Mouse (Mus musculus): ENCODE measurements at regions not wholly inside any gene's neighbourhood (a gene's known extent, or its start where the extent isn't known, plus 50 kb on each side); places are given as distances from the start of the nearest gene placed in this dataset.
"Not testable (repeated sequence)": the region's sequence is repeated elsewhere in the genome, so short reads cannot be mapped to it uniquely, and the experiment has no call there.

DNA sequence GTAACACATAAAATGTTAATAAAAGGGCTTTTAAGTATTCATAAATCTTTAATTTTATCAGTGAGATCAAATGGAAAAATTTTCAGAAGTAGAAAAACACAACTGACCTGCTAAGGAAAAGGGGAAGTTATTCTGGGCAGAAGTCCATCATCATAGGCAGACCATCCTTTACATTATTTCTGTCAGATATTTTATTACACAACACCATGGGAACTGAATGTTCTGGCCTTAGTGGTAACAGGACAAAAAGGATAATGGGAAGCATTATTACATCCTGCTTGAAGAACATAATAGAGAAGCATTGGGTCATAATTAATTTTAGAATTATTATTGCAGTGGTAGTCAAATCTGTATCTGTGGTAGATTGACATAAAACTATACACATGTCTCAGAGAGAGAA lies 603.5 kb upstream of the Gje1 start:
- no peak for DNase-seq

- no peak for DNase-seq
These were observed 599.1 kb upstream of the Gje1 start for GRCm38 (mm10) chr10:15317017-15317607.

DNA sequence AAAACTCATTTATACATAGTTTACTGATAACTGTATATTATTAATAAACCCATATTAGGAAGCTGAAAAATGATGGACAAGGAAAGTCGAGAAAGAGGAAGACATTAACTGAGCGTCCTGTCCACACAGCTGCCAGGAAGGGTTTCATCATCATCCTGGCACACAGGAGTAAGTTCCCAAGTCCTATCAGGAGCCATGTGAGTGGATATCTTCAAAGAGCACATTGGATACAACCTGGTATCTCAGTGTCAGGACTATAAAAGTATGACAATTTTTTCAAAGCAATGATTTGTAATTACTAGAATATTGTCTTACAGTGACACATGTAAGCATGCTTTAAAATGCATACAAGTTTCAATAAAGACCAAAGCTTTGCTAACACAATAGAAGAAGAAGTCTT lies 592.6 kb upstream of the Gje1 start:
- no peak for DNase-seq

- no peak for DNase-seq
These were observed 587.9 kb upstream of the Gje1 start for GRCm38 (mm10) chr10:15305811-15306473.

DNA sequence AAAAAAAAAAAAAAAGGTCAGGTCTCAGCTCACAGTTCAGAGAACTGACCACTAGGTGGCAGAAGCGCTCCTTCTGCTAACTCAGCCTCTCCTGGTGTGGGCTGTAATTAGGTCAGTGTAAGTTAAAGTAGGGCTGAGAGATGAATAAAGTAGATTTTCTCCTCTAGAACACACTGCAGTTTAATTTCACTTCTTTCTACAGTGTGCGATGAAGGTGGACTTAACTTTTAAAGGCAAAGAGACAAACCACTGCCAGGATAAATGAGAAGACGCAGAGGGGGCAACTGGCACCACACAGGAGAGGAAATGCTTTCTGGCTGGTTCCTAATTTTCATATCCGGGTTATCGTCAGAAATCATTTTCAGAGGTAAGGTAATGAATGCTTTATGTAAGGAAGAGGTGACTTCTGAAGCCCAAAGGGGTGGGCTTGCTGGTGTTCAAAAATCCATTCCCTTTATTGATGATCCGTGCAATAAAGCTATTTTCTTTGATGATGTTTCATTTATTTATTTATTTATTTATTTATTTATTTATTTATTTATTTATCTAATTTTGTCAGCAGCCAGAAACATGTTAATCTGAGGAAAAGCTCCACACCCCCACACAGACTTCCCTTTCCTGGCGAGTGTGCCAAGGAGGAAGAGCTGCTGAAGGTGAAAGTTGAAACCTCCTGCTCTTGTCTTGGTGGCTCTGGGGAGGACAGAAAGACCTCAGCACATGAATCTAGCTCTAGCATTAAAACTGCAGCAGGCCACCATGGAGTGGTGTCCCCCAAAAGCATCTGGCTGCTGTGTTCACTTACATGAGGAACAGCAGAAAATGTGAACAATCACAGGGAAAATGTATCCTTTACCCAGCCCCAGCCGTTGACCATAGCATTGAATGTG lies 582.4 kb upstream of the Gje1 start:
- DNase-seq, result peak; percentile 78

DNA sequence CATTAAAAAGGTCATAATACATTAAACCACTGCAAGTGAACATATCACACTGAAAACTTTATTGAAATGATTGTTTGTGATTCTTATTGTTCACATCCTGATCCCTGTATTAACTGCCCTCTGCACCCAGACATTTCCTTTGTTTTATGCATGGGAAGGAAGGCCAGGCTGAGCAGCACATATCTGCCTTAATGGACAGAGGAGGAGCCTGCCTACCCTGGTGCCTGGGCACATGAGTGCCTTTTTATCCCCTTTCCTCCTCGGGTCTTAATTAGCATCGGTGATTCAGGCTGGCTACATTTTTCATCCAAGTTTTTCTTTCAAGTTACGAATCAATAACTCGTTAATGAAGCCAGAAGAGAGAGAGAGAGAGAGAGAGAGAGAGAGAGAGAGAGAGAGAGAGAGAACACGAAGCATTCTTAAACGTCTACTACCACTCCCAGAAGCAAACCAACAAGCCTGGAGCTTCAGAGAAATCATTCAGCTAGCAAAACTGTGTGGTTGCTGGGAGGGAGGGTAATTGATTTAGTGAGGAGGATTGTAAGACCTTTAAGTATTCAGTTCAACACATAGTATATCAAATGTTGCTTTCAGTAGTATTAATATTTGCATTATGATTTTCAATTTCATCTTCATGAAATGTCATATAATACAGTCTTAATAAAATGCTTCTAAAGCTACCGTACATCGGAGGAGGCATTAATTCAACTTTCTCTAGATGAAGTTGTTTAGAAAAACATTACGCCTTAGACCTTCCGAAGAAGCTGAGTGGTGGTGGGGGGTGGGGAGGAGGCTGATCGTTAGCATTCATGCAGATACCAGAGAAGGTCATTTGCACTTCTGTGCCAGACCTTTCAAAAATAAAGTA lies 581.6 kb upstream of the Gje1 start:
- DNase-seq, result no peak

DNA sequence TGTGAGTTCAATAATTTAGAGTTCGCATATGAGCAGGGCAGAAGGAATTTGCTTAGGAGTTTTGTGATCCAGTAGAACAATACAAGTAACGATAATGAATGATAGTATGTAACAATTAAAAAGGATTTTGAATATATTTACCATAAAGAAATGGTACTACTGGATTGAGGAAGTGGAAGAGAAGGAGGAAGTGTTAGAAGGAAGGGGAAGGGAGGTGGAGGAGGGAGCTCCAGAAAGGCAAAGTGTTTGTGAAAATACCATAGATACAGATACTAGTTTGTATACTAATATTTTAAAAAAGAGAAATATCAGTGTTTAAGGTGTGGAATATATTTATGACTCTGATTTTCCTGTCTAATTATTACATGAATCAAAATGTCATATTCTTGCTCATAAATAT lies 579.2 kb upstream of the Gje1 start:
- DNase-seq, result no peak

GRCm38 (mm10) chr10:15294125-15294524 lies 576.1 kb upstream of the Gje1 start:
- DNase-seq, result no peak

DNA sequence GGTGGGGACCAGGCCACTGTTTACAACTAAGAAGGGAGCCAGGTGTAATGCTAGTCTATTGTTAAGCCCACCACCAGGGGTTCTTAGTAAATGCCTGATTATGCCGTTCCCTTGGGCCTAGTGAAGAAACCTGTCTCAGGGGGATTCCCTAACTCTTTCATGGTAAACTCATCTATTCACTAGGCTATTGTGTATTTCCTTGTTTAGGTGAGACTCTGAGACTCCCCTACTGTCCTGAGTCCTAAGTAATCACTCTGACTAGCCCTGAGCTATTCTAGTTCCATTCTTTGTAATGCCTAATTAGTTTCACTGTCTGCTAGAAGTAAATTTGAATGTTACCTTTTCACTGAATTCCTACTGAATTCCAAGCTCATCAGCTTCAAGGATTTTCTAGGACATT lies 545.3 kb upstream of the Gje1 start:
- DNase-seq, result not testable (repeated sequence)

DNA sequence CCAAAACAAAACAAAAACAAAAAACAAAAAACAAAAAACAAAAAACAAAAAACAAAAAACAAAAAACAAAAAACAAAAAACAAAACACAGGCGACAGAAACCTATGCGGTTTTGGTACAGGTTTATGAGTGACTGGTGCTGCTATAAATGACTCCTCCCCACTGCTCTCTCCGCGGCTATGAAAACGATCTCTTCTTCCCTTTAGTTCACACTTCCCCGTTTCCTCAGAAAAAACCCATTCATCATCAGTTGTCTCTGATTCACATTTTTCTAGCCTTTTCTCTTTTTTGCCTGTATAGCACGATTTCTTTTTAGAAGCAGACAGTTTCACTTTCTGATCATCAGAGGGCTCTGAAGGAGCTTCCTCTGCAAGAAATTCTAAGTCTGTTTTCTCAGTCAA lies 544.3 kb upstream of the Gje1 start:
- not testable (repeated sequence) for DNase-seq

DNA sequence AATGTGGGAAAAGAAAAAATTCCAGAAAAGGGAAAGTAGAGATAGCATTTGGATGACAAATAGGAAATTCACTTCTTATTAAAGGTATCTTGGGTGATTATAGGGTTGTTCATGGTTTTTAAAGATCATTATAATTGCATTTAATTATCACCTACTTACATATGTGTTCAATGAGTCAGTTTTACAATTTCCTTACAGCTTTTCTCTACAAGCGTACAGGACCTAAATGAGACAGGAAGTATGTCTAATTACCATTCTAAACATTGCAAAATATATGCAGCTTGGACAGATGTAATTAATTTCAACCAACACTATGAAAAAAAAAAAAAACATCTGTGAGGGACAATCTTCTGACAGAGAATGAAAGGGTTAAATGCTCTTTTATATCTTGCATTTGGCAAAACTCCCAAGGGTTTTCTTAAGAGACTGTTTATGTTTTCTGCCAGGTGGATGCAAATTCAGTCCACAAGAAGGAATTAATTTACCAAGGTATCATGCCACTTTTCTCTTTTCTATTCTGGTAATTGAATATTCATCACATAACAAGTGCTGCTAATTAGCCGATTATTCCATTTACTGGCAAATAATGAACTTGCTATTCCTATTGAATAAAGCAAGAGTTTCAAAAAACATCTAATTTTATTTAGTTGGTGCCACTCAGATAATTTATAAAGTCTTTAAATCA lies 531.5 kb upstream of the Gje1 start:
- DNase-seq, result no peak

- no peak for DNase-seq
These were observed 530.9 kb upstream of the Gje1 start for GRCm38 (mm10) chr10:15248899-15249298.

GRCm38 (mm10) chr10:15244376-15245262 lies 526.6 kb upstream of the Gje1 start:
- DNase-seq, result no peak

- DNase-seq, result no peak
These were observed 525.4 kb upstream of the Gje1 start for GRCm38 (mm10) chr10:15243460-15243859.

DNA sequence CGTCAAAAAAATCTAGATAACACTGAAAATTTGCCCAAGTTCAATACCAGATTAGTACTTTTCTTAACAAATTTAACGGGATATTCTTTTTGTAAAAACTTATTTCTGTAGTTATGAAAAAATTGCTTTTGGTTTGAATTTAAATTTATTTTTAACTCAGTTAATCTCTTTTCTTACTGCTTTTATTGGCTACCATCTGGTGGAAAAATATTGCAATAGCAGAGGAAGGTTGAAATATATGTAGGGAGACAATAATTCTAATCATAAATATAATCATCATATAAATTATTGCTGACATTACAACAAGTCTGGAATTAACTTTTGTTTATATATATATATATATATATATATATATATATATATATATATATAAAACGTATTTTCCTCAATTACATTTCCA lies 500.9 kb upstream of the Gje1 start:
- no peak for DNase-seq

GRCm38 (mm10) chr10:15179585-15179984 lies 461.6 kb upstream of the Gje1 start:
- DNase-seq, result no peak

DNA sequence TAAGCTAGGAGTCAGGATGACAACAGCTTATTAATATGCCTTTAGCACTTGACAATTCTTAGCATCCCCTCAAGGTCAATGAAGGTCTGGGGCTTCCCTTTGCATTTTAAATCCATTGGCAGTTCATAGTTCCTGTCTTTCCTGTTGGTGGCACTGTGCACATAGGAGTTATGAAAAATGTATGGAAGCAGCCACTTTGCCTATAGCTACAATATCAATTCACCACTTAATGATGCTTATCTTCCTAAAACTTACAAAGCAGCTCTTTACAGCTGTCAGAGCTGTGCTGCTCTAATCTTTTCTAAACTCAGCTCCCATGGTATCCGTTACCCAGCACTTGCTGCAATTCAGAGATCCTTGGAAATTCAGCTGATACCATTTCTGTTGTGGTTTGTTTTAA lies 456.4 kb upstream of the Gje1 start:
- no peak for DNase-seq

- no peak for DNase-seq
These were observed 454.5 kb upstream of the Gje1 start for GRCm38 (mm10) chr10:15172558-15172957.

- DNase-seq, result no peak
These were observed 422.7 kb upstream of the Gje1 start for GRCm38 (mm10) chr10:15140703-15141102.

All from adrenal gland, adult 2 months (tissue).